Mouse (Mus musculus) thymus, adult 18-20 months (tissue): ENCODE results near the gene Dcxr.
"Not testable (repeated sequence)": the region's sequence is repeated elsewhere in the genome, so short reads cannot be mapped to it uniquely, and the experiment has no call there.

ENCODE experiments used
- DNase-seq, 2 experiments: peaks; one replicate each; pipeline ENCODE4 v3.0.0; 2022; ENCODE audit warnings: mixed read lengths in 2 of 2

Dcxr gene

DNA sequence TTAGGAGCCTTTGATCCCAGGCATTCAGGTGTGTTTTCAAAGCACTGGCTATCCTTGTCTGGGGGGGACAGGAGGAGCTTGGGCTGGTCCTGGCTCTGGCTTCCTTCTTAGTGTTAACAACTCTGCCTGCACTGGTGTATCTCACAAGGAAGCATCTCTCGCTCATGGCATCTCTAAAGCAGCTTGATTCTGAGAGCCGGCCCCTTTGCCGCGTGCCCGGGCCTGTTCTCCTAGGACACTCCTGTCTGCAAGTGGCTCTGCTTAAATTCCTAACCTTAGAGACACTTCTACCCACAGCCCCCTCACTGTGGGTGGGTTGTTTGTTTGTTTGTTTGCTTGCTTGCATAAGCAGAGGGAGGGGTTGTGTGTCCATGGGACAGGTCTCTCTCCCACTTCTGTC lies 19.1 kb downstream of the Dcxr start:
- DNase-seq = no peak

DNA sequence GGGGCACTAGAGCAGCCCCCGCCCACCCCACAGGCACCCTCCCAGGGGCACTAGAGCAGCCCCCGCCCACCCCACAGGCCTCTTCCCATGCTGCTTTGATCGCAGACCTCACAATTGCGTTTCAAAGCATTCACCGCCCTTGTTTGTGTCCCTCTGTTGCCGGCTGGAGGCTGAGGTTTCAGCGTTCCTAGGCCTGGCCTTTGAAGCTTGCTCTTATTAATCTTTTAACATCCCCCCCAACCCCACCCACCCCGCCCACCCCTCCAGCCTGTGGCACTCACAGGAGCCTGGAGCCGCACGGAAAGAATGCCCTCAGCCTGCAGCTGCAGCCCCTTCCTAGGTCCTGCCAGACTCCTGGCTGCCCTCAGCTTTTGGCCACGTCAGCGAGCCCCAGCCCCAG lies 19.9 kb downstream of the Dcxr start:
- no peak for DNase-seq

DNA sequence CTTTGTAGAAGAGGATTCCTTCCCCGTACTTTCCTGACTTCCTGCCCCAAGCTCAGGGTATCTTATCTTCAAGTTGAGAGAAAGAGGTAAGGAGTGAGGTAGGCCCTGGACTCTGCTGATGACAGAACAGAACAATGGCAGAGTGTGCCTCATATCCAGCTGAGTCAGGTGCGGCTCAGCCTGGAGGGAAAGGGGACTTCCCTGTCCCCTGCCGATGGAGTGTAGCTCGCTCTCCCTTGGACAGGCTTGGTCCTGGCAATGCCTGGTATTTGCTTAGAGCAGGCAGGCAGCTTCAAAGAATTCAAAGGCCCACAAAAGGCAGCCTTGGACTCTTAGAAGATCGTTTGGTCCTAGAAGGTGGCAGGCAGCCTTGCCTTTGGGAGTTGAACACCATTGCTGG lies 21.0 kb downstream of the Dcxr start:
- DNase-seq = no peak

DNA sequence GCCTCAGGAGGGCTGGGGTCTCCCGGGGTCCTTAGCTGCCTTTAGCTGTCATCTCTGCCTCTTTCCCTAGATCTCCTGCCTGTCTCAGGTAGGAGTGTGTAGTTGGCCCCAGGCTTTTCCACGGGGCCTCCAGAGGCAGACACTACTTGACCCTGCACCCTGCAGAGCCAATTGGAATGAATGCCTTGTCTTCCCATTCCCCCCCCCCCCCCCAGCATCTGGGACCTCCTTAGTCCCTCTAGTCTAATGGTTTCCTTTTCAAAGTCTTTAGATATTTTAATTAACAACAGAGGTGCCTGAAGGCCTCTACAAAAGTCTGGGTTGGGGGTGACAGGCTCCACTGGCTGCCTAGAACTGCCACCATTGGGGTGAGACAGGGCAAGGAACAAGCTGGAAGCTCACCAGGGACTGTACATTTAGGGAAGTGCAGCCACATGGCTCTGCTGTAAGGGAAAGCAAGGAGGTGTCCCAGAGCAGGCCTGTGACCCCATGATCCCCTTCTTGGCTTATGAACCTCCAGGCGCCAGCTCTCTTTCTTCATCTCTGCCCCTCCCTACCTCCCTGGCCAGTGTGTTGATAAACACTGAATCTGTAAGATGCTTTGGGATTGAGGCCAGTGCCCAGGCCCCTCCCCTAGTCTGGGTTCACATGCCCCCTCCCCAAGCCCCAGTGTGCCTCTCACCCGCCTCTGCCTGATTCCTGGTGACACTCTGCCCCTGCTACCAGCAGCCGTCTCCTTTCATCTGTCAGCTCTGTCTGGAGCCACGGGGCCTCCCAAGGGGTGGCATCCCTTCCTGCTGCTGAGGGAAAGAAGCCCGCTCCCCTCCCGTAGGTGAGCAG lies 22.4 kb downstream of the Dcxr start:
- DNase-seq = no peak

DNA sequence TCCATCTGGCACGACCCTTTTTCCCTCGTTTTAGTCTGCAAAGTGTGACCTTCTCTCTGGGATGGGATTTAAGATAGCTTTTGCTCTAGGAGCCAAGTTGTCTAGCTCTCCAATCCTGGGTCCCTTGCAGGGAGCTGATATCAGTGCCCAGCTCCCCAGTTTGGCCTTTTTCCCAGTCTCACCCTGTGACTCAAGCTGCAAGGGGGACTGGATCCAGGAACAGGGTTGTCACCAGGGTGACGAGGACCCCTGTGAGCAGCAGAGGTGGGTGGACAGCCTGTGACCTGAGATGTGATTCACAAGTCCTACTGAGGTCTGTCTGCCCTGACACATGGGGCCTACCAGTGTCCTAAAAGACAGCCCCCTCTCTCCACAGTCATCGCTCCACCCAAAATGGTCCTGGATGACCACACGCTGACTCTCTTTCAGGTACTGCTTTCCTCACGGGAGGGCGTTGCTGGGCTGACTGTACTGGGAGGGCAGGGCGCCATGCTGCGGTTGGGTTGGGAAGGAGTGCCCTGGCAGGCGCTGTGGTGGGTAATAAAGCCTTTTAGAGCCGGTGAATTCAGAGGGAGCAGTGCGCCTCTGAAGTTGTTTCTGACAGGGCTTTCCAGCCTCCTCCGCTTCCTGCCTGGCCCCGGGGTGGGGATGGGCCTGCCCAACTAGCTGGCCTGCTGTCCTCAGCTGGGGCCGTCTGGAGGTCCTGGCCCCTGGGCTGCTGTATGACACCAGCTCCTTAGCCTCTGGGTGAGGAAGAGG lies 23.2 kb downstream of the Dcxr start:
- DNase-seq = no peak

DNA sequence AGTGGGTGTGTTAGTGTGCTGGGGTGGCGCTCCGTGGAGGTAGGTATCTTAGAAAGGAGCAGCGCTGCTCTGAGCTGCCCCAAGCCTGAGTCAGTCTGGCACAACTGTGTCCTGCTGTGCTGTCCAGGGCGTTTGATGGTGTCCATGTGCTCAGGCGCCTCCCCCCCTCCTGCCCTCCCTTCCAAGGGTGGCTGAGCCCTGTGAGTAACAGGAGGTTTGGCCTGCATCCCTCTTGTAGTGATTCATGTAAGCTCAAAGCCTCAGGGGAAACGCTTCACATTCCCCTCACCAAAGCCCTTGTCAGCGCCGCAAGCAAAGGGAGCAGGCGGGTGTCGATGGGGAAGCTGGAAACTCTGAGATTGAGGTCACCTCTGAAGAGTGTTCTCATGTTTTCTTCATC lies 29.3 kb downstream of the Dcxr start:
- DNase-seq = no peak

DNA sequence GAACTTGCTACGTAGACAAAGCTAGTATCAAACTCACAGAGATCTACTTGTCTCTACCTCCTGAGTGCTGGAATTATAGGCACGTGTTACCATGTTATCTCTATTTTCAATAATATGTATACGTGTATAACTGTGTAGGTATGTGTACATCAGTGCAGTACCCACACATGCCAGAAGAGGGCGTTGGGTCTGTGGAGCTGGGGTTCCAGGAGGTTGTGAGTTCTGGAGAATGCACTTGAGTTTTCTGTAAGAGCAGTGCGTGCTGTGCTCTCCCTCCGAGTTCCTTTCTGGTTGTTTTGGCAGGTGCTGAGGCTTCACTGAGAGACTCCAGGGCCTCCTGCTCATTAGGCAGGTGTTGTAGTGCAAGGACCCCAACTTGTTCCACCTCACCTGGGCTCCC lies 30.5 kb downstream of the Dcxr start:
- DNase-seq = no peak

DNA sequence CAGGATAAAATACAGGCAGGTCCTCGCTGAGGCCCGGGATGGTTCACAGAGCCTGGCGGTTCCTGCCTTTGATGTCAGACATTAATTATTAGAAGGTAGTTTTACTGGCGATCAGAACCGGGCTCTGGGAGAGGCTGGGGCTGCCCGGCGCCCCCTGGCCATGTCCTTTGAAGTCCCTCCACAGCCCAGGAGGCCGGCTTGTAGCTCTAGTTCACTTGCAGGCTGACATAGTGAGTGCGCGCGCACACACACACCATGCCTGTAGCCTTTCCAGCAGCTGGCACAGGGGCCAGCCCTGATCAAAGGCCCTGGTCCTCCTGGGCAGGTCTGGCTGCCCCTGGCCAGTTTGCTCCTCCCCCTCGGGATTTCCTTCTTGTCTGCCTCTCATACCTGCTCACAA lies 31.4 kb downstream of the Dcxr start:
- DNase-seq = no peak

DNA sequence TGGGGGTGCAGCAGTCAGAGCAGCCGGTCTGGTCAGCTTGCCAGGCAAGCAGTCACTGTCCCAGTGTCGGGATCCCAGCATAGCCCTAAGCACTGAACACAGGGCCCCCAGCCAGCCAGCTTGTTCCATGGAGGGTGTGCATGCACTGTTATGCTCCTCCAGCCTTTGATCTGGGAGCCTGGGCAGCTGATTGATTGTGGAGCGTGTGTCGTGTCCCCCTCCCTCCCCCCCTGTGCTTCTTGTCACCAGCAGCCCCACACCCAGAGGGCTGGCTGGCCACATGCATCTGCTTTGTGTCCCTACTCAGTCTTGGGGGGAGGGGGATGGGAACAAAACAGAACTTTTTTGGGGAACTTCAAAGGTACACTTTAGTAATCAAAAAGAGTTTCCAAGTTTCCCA lies 31.9 kb downstream of the Dcxr start:
- no peak for DNase-seq

DNA sequence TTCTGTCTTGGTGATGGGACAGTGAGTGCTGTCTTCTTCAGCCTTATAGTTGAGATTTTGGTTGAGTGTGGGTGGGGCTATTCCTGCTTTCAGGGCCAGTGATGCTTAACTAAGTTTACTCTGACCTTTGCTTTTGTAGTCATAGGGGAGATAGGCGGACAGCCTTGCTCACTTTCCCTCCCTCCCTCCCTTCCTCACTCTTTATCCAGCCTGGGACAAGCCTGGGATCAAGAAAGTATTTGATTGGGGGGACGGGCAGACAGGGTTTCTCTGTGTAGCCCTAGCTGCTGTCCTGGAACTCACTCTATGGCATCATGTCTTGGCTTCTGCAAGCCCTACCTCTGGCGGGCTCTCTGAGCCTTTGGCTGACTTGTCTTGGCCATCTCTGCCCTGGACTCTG lies 33.6 kb downstream of the Dcxr start:
- DNase-seq = no peak

DNA sequence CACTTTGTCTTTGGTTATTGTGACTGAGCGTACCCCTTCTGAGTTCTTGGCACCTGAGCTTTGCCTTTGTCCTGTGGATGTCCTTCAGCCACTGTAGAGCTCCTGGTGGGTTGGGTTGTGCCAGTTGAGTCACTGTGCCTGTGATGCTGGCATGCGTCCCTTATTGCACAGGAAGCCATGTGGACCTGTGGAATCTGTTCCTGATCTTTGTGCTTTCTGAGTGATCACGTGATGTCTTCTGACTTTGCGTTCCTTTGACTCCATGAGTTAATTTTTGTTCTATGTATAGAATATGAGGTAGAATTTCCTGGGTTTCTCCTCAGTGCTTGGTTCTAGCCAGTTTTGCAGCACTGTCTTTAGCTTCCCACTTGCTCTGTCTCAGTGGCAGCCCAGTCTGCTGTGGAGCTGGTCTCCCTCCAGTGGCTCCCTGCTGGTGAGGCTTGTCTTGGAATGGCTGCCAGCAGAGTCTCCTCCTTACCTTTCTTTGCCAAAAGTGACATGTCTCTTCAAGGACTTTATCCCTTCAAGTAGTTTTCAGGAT lies 34.5 kb downstream of the Dcxr start:
- DNase-seq = no peak

DNA sequence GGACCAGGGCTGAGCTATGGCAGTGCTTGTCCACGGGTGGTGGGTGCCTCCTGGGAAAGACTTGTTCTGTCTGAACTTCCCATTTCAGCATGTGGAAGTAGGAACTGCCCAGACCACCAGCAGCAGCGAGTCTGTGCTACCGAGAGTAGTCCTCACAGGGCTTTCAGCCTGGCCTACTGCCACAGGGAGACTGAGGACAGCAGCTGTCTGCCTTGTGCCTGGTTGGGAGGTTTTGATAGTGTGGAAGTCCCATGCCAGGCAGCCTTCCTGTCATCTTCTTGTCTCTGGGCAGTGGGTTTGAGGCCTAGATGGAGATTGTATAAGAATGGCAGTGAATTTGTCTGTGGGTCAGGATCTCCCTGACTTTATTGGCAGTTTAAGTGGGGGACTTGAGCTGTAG lies 37.7 kb downstream of the Dcxr start:
- DNase-seq = no peak

DNA sequence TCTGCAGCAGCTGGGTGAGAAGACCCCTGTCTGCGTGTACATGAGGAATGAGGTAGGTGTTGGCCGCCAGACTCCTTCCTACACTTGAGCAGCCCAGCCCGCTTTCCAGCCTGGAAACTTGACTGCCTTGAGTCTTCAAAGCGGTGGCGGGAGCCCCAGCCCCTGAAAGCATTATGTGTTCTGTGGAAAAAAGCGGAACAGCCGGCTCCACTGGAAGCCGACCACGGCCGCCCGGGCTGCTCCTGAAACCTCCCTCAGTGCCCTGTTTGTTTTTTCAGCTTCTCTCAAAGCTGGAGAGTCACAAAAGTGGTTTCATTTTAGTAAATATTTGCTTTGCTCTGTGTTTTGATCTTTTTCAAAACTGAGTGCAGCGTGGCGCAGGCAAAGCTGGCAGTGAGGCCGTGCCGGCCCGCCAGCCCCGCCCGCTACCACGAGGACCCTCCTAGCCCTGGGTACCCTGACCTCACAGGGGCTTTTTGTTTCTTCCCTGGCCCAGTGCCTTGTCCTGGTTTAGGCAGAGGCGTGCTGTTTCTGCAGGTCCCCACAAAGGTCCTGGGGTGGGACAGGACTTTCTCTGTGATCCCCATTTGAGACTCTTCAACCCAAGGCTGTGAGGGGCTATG lies 40.3 kb downstream of the Dcxr start:
- DNase-seq = no peak

DNA sequence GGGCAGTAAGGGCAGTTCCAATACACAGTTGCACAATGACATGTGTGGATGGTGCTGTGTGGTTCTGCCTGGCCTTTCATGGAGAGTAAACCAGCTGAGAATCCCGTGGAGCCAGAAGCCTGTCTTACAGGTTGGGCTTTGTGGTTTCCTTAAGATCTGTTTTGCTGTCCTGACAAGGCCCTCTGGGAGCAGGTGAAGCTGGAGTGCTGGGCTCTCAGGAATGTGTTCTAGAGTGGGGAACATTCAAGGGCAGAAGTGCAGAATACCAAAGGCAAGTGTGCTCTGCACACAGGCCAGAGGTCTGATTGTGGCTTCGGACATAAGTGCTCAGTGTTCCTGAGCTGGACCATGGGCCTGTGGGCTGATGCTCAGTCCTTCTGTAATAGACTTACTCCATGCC lies 42.4 kb downstream of the Dcxr start:
- no peak for DNase-seq

DNA sequence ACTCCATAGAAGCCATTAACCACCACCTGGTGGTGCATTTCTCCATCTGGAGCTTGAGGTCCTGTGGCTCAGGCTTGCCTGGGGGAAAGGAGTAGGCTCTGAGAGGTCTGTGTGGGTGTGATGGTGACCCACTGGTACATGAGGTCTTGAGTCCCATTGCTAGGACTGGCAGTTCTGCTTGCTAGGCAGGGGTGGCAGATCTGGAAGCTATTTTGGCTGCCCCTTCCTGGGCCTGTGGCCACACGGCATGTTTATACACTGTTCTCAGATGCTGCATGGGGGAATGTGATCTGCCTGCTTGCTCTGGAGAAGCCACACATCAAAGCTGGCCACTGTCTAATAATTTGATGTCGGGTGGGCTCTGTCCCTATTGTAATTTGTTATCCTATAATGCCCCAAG lies 43.0 kb downstream of the Dcxr start:
- DNase-seq = no peak

DNA sequence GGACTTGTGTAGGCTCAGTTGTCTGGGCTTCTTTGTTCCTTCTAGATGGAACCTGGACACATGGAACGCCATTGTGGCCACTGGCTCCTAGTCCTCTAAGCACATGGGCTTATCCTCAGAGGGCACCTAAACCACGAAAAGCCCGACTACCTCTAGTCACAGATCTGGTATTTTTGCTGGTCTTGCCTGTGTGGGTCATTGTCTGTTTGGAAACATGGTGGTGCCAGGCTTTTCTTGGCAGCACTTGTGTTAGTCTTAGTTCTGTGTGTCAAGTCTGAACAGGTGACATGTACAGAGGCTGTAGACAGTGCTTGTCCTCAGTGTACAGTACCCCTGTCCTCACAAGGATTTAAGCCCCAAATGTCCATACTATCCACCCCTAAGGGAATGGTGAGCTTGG lies 43.5 kb downstream of the Dcxr start:
- DNase-seq = no peak

DNA sequence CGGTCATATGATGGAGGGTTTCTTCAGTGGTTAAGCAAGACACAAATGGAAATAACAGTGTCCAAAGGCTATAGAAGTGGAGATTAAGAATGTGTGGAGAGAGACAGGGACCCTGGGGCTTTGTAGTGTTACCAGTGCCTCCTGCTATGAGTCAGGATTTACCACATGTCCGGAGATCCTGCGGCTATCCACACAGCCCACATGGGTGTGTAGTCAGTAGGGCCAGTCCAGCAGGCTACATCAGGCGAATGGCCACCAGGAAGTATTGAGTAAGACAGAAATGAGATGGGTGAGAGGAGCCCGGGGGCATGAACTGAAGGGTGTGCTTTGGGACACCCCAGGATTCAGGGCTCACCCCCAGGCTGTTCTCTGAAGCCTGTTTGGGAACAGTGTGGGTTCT lies 44.4 kb downstream of the Dcxr start:
- no peak for DNase-seq

DNA sequence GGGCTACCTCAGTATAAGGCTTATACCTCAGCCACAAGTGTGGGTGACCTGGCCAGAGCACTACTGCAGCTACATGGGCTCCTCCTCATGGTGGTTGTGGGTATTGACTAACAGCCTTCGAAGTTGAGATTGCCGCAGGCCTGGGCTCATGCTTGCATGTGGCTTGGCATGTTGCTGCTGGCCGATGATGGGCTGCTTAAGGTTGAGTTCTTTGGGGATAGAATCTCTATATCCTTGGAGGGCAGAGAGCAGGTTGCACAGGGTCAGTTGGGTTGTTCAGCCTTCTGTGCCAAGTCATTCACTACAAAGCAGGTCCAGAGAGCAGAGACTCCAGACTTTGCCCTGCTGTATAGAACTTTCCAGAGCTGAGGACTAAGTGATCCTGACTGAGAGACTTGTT lies 47.2 kb downstream of the Dcxr start:
- DNase-seq = no peak

DNA sequence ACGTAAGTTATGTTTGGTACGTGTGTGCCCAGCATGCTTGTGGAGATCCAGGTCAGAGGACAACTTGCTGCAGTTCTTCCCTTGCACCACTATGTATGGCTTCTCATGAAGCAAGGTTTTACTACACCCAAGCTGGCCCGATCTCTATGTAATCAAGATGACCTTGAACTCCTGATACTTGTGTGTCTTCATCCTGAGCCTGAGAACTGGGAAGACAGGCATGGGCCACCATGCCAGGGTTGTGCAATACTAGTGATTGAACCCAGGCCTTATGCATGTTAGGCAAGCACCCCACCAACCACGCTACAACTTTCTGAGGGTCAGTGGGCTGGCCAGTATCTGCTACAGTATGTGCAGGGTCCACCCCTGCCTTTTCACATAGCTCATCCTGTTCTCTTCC lies 50.1 kb downstream of the Dcxr start:
- no peak for DNase-seq

DNA sequence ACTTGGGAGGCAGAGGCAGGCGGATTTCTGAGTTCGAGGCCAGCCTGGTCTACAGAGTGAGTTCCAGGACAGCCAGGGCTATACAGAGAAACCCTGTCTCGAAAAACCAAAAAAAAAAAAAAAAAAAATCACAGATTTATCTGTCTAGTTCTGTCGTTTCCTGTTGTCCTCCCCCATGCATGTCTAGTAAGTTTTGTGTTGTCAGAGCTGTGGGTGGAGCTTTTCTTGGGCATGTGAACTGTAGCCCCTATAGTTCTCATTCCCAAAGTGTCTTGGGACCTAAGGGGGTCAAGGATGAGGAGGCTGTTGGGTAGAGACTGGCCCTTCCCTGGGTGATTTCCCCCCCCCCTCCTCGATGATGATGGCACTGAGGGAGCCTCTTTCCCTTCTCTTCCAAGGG lies 51.2 kb downstream of the Dcxr start:
- DNase-seq = not testable (repeated sequence)
